Mouse (Mus musculus) embryo, embryonic 10 days (tissue): ENCODE measurements at regions not wholly inside any gene's neighbourhood (a gene's known extent, or its start where the extent isn't known, plus 50 kb on each side); places are given as distances from the start of the nearest gene placed in this dataset.
A peak's percentile ranks its signal among the peaks of the same experiment; 100 is the strongest.

Source experiments
- DNase-seq: peaks from one replicate; pipeline ENCODE4 v3.0.0-alpha.2; 2015; ENCODE audit warnings: low spot score

DNA sequence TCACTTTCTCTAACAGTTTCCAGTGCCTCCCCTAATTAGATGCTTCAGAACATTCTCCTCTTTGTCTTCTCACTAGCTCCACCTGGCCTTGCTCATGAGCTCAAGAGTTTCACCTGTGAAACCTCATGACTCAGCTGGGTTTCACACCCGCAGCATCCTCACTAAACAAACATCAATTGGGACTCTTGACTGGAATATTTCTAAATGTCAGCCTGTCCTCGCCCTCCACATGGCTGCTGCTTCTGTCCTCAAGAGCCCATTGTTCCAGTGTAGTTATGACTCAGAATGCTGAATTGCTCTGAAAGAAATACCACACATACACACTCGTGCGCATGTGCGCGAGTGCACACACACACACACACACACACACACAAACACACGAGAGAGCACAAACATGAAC, 407.2 kb downstream of the Prss52 start:
- DNase-seq, result no peak

- DNase-seq, result no peak
Observed at GRCm38 (mm10) chr14:64512726-64513125, 408.6 kb downstream of the Prss52 start.

GRCm38 (mm10) chr14:64517584-64518195, 413.6 kb downstream of the Prss52 start:
- DNase-seq, result no peak

DNA sequence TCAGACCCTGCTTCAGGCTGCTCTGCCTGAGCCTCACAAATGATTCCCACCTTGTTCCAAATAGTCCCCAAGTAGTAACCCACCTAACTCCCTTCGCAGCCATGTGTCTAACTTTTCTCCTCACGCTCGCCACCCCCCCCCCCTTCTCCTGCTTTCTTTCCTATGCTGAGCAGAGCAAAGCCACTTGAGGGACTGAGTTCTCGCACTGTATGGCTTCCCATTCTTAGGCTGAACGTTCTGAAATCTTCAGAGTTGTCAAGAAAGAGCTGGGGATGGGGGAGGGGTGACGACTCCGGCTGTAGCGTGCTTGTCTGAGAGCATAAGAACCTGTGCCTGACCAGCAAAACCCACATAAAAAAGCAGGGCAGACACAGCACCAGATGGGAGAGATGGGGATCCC, 420.6 kb downstream of the Prss52 start:
- DNase-seq, result no peak

- peak; percentile 18 for DNase-seq
Observed at GRCm38 (mm10) chr14:64525302-64526078, 421.4 kb downstream of the Prss52 start.

DNA sequence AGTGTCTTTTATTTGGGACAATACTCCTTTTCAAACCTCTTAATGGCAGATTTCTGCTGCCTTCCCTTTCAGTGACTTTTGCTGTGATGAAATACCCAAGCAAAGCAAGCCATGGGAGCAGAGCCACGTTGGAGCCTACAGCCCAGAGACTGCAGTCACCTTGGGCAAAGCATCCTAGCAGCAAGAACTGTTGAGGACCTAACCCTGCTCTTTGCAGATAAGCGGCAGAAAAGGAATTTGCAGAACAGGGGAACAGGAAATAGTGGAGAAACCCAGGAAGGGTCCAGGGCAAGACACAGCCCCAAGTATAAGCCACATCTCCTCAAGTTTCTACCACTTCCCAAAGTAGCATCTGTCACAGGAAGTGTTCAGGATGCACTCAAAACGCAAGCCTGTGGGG, 426.5 kb downstream of the Prss52 start:
- DNase-seq, result no peak

DNA sequence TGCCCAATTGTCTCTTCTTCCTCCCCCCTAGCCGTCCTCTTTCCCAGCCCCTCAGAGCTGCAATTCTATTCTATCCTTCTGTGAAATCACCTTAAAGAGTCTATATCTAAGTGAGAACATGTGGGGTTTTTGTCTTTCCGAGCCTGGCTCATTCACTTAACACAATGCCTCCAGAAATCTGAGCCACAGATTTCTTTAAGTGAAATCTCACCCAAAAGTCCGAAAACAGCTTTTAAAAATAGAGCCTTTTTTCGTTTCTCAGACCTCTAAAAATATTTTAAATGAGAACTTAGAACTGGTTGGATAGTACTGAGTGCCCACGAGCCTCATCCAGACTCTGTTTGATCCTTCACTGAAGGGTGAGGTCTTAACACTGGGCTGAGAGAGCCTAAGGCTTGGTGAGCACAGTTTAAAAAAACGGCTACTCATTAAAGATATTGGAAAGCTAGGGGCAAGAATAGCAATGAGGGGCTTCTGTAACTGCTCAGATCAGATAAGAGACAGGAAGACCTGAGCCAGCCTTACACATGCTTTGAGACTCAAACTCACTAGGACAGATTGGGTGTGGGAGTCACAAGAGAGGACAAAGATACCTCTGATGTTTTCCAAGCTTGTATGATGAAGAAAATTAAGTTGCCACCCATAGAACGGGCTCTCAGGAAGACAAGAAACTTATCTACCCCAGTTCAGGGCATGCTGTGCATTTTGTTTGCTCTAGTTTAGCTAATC, 427.3 kb downstream of the Prss52 start:
- DNase-seq, result no peak

- no peak for DNase-seq
Observed at GRCm38 (mm10) chr14:64532351-64532750, 428.3 kb downstream of the Prss52 start.

DNA sequence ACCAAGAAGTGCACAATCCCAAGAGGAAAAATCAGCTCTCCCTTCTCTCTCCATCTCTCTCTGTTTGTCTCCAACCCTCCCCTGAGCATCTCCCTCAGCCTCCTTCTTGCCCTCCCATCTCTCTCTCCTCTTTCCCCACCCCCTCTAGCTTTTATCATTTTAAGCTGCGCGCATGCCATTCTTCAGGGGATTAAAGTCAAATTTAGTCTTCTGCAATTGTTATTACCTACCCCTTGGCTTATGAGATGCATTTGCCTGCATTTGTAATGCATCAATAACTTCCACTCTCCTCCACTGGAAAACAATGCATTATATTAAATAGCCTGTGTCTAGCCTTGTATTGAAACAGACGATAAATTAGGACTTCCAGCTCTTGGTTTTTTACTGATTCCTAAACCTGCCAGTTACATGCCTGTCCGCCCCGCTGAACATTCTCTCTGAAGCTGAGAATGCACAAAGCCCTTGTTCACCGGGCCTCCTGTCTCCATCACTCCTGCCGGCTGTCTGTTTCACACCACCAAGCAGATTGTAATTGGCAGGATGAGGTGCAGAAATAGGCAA, 429.6 kb downstream of the Prss52 start:
- peak; percentile 37 for DNase-seq

GRCm38 (mm10) chr14:64534194-64534593, 430.1 kb downstream of the Prss52 start:
- DNase-seq, result no peak

DNA sequence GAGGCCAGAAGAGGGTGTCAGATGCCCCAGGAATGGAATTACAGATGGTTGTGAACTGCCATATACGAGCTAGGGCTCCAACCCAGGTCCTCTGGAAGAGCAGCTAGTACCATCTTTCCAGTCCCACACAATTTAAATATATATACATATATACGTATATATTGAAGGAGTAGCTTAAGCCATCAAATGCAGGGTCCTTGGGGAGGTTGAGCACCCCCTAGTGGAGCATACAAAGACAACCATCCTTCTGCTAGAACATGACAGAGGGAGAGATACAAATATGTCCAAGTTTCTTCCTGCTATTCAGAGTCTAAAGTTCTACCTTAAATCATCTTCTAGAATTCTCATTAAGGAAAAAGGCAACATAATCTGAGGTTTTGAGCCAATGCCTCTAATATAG, 435.4 kb downstream of the Prss52 start:
- peak; percentile 44 for DNase-seq

GRCm38 (mm10) chr14:64545056-64545455, 441.0 kb downstream of the Prss52 start:
- DNase-seq, result no peak

- DNase-seq, result peak; percentile 73
Observed at GRCm38 (mm10) chr14:64546787-64547186, 442.7 kb downstream of the Prss52 start.

GRCm38 (mm10) chr14:64552951-64553350, 448.9 kb downstream of the Prss52 start:
- DNase-seq, result no peak

DNA sequence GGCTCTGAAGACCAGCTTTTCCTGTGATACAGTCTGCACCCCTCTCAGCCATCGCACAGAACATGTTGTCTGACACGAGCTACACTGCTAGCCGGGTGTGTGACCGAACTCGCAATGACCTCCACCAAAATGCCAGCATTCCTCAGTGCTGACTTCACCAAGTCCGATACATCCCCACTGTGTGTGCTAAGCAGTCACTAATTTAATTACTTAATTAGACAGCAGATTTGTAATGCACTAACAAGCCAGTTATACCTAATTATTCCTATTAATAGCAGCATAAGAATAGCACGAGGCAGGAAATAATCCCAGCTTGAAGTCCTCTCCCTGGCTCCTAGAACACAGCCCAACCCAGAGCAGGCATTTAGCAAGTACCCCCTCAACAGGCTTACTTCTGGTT, 452.0 kb downstream of the Prss52 start:
- DNase-seq, result no peak

DNA sequence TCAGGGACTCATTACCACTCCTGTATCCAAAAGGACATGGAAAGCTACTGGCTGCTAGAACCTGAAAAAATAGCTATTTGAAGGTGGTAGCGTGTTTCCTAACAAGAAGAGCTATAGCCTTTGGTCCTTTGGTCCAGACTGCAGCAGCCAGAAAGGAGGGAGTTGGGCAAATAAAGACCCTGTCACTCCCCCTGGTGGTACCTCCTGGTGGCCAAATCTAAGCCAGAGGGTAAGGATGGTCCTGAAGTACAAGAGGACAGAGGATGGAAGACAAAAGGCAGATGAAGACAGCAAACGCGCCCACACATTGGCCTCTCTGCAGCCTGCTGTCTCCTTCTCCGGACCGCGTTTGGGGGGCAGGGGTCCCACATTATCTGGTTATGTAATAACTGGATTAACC, 453.4 kb downstream of the Prss52 start:
- no peak for DNase-seq

DNA sequence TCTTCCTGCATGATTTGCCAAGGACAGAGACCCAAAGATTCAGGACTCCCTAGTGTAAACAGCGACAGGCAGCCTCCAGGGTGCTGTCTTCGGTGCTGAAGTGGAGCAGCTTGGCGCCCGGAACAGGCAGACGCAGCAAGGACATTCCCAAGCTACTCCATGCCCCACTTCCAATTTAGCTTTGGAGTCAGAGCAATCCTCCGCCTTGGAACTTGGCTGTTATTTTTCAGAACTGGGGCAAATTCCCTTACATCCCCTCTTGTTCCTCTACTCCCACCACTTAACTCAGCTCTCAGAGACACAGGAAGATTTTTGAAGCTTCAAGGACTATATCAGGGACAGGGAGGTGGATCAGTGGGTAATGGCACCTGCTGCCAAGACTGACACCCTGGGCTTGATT, 464.6 kb downstream of the Prss52 start:
- peak; percentile 73 for DNase-seq

DNA sequence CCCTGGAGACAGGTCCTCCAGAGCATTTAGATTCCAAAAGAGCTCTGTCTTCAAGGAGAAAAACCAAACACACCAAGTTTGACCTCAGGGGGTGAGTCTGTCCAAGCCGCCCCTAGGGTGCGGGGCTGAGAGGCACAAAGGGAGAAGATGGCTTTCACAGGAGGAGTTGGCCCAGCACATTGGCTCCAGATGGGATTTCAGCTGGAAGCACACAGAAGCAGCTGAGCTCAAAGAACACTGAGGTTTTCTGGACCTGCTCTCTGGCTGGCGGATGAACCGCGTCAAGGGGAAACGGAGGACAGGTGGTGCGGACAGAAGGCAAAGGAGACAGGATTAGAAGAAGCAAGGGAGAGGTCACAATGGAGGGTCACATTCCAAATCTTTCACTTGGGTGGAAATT, 466.9 kb downstream of the Prss52 start:
- DNase-seq, result no peak

- DNase-seq, result no peak
Observed at GRCm38 (mm10) chr14:64572756-64573155, 468.7 kb downstream of the Prss52 start.

DNA sequence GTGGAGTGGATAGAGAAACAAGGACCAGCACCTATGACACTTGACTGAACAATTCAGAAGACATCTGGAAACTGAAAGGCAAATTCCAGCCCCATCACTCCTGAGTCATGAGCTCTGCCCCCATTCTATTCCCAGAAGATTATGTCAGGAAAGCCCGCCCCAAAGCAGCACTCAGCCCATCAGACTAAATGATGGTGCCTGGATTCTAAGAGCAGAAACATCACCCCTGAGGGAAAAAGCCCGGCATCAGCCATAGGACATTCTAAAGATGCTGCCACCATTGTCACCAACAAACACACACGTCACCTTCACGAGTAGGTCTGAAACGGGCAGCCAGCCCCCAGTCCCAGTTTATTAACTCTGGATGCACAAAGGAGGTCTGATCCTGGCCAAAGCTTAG, 469.7 kb downstream of the Prss52 start:
- no peak for DNase-seq

DNA sequence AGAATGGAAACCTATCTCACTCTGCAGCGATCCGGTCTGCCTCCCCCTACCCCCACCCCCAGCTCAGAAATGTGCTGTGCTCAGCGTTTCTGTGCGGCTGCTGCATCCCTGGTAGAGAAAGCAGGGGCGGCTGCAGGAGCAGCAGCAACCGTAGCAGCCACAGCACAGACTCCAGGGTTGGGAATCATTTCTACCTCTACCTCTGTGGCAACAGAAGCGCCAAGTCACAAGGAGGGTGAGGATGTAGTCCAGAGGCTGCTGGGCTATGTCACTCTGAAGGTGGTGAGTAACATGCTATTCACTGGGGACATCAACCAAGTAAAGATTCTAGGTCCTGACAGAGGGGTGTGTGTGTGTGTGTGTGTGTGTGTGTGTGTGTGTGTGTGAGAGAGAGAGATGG, 470.2 kb downstream of the Prss52 start:
- no peak for DNase-seq

GRCm38 (mm10) chr14:64574773-64575172, 470.7 kb downstream of the Prss52 start:
- no peak for DNase-seq

DNA sequence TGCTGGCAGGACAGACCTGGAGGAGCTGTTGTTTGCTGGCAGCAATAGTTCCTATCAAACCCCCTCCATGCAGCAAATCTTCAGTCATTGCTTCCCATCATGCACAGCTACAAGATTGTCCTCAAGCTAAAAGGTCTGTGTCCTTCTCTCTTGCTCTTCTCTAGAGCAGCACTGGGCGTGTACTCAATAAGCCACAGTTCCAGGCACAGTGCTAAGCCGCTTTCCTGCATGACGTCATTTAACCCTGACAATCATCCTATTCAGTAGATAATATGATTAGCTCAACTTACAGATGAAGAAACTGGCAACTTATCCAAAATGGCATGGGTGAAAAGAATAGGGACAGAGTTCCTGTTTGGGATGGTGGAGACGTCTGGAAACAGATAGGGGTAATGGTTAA, 471.9 kb downstream of the Prss52 start:
- DNase-seq, result no peak
